Comparison of ENCODE assay signal across 8 mouse cellular contexts in genomic region chr4:57275116-57275743, GRCm38 (mm10). TPM values are rescaled to one million over a fixed set of nuclear protein-coding genes. Genes with fewer than 3 reads are reported as not detected.
DNase-seq lines count a peak whose midpoint lies in the region; ATAC-seq lines count a peak whose summit lies in the region.
"Had no signal": no experiment of that assay in that cellular context is flagged by ENCODE, and none has a peak within 500 bp of the region (broad histone marks: within the 10 kb centered on the region; RNA-seq: fewer than 3 reads in every experiment).

No protein-coding gene starts in this region.

- peak; percentile 42 for DNase-seq in Muller cell, postnatal 12 days (ENCODE audit: inconsistent ontology term)
- peak; percentile 42 for DNase-seq in brain, embryonic 18.5 days (ENCODE audit: low read depth, low spot score)
- DNase-seq in layer of hippocampus, postnatal 25 days (ENCODE audit: extremely low spot score in 1 of 2, low spot score in 1 of 2) = peak; percentile 39 to 60
- DNase-seq in right cerebral cortex, postnatal 25 days = peak; percentile 55

- H3K36me3 ChIP-seq in hindbrain, embryonic 12.5 days = no peaks in the 10 kb centered on the region
- H3K36me3 ChIP-seq: lung, embryonic 15.5 days had no signal

- H3K9me3 ChIP-seq in hindbrain, embryonic 12.5 days (replicated peaks) = no peaks in the 10 kb centered on the region
- H3K9me3 ChIP-seq: lung, embryonic 15.5 days had no signal

- 2% methylated on average over 8 of the region's 8 CpGs for WGBS in hindbrain, embryonic 12.5 days

- no peak overlapping the region for H3K4me3 ChIP-seq in hindbrain, embryonic 12.5 days
- H3K4me3 ChIP-seq: lung, embryonic 15.5 days had no signal

- no peak overlapping the region; the same call in 1 of the 2 replicates for H3K4me2 ChIP-seq in hindbrain, embryonic 12.5 days (replicated peaks)
- H3K4me2 ChIP-seq: lung, embryonic 15.5 days had no signal

- no peaks in the 10 kb centered on the region for H3K27me3 ChIP-seq in hindbrain, embryonic 12.5 days

- H3K27ac ChIP-seq in hindbrain, embryonic 12.5 days = no peak overlapping the region
- H3K27ac ChIP-seq: lung, embryonic 15.5 days had no signal

- no peak overlapping the region for H3K9ac ChIP-seq in hindbrain, embryonic 12.5 days
- H3K9ac ChIP-seq: lung, embryonic 15.5 days had no signal

- H3K4me1 ChIP-seq in hindbrain, embryonic 12.5 days = peaks cover 21% of the 10 kb centered on the region; the same call in 1 of the 2 replicates

- peak; percentile 82 for ATAC-seq in erythroblast, adult 5-6 weeks (replicated peaks; ENCODE audit: low FRiP score, poor library complexity, severe bottlenecking)
- peak; percentile 86 for ATAC-seq in hindbrain, embryonic 12.5 days (ENCODE audit: low FRiP score)
- peak; percentile 95 for ATAC-seq in megakaryocyte progenitor cell, adult 5-6 weeks (replicated peaks; ENCODE audit: poor library complexity)

RNA-seq across cellular contexts. Expression of gene Ptpn3, which starts 26.4 kb away (rescaled TPM):
- 0.42 TPM in 1 of 2 replicates, not detected in the other for total RNA-seq in erythroblast, adult 5-6 weeks (2015; ENCODE audit: low replicate concordance)
- 0.17 TPM in 1 of 2 replicates, not detected in the other for total RNA-seq in erythroblast, adult 5-6 weeks (2017; ENCODE audit: low replicate concordance)
- polyA plus RNA-seq in hindbrain, embryonic 12.5 days (2016; fragmentation: Nextera tagmentation; extraction: Ambion mirVana) = 2.2 and 4.3 TPM in 2 replicates
- total RNA-seq in layer of hippocampus, postnatal 25 days (2021) = 10 to 100 TPM; 73.1 to 84.5 TPM
- total RNA-seq in megakaryocyte progenitor cell, adult 5-6 weeks (2015) = 1.8 and 2.6 TPM in 2 replicates
- 2.2 and 3.9 TPM in 2 replicates for total RNA-seq in megakaryocyte progenitor cell, adult 5-6 weeks (2017)

Comparison
In these comparisons a context has a peak if more than half of its experiments do, and no peak if none do; other contexts are left out.
1. RNA of gene Ptpn3, which starts 26.4 kb away (total RNA-seq): 73.1 to 84.5 TPM in layer of hippocampus, postnatal 25 days; 1.8 to 3.9 TPM in megakaryocyte progenitor cell, adult 5-6 weeks and 0.17 to 0.42 TPM in erythroblast, adult 5-6 weeks; every median in the first group is over 10 times any median in the second.
2. Peak in every context shown above with its lines, with median percentiles within 50 percentile points of each other: DNase-seq and ATAC-seq.